Mouse (Mus musculus) spleen, adult 18-20 months (tissue): Measurements from ENCODE around the gene Gm10837.
A peak's percentile ranks its signal among the peaks of the same experiment; 100 is the strongest.

ENCODE experiments used
- DNase-seq, 2 experiments: peaks; one replicate each; pipeline ENCODE4 v3.0.0; 2022; ENCODE audit warnings: mixed read lengths in 2 of 2

The Gm10837 gene

DNA sequence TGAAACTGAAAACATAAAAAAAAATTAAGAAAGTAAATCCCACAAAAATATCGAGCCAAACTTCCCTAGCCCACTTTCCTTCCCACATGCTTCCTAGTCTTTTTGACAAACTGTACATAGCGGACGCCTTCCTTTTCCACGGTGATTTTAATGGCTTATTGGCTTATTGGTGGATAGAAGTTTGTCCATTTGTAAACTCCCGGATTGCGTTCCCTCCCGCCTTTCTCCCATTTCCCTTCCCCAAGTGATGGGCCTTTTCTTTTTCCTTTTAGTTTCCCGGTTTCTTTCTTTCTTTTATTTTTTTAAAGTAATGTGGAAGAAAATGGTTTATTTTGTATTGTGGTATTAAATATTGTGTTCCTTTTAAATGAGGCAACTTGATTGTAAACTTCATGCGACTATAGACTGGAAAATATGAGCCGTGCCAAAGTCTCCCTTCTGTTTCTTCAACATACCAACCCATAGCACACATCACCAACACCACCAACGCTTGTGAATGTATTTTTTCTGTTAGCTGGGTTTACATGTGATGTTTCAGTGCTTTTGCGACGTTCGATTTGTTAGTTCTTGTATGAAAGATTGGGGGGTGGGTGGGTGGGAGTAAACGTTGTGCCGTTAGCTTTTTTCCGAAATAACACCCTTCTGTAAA, 10.8 kb upstream of the Gm10837 start:
- no peak for DNase-seq

DNA sequence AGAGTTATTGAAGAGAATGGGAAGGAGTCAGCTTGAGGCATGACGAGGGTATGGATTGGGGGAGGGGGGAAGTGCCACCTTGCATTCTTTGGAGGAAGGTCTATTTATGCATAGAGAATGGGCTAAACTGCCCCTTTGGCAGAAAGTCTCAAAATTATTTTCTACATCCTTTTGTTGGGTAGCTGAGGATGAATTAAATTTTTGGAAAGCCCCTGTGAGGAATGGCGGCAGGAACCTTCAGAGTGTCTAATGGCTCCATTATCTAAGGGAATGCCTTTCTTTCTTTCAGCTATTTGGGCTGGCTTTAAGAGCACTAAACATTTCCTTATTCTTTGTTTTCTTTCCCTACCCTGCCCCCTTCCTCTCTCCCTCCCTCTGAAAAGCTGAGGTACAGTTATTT, 10.0 kb upstream of the Gm10837 start:
- no peak for DNase-seq

DNA sequence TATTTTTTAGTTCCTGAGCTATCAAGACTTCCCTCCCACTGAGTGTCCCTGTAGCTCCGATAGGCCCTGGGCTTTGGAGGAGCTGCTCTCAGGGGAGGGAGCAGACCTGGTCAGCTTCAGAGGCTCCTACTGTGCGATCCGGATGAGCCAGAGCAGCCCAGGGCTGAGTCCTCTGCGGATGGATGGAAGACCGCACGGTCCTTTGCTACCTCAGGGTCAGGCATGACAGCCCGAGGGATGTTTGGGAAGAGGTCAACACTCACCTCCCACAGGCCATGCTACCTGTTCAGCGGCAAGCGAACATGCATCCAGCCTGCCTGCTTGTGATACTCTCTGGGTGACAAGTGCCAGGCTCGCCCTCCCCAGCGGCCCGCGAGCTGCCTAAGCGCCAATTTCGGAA, 9.2 kb upstream of the Gm10837 start:
- no peak for DNase-seq

DNA sequence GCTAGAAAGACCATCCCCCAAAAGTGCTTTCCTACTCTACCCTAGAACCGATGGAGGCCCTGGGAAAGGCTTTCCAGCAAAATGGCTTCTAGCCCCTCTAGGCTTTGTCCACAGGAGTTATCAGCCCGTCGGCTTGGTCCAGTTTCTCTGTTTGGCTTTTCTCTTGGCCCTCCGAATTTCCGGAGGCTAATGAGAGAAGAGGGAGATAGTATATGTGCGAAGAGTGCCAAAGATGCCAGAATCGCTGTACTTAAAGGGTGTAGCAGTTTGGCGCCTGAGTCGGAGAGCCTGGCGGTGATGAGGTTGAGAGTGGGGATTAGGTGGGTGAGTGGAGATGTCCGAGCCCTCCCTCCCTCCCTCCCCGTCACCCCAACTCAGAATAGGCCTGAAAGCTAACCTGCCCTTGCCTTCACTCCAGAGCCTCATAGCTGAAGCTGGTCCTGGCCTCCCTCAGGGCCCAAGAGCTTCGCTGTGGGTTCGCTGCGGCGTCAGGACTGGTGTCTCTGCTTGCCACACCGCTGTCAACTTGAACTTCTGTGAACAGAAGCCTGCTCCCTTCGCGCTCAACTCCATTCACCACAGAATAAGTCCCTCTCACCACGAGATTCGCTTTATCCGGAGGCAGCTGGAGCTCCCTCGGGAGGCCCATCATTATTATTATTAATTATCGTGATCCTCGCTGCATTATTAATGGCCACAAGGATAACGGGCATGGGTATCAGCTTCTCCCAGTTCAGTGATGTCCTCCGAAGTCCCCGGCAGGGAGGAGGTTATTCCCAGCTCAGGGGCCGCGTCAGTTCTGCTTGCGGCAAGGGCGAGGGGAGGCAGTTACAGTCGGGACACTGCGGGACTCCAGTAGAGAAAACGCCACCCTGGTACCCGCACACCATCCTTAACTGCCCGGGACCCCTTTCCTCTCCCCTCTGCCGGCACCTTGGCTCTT, 8.0 kb upstream of the Gm10837 start:
- DNase-seq = no peak

DNA sequence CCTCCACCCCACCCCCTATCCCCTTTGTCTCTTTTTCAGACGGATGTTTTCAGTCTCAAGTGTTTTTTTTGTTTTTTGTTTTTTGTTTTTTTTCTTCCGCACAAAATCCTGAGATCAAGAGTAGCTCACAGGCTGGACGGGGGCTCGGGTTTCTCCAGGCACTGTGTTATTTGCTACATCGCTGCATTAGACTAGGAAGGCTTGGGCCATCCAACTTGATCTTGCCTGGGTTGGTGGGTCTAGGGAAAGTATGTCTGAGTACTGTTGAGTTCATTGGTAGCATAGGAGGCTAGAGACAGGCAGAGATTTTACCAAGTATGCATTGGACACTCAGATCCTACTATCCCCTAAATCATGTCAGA, 7.4 kb upstream of the Gm10837 start:
- DNase-seq = no peak

GRCm38 (mm10) chr14:122483556-122484421, 6.6 kb upstream of the Gm10837 start:
- DNase-seq = no peak

- no peak for DNase-seq
Observed at GRCm38 (mm10) chr14:122484458-122484843, 5.9 kb upstream of the Gm10837 start.

GRCm38 (mm10) chr14:122484844-122485551, 5.4 kb upstream of the Gm10837 start:
- DNase-seq = no peak

DNA sequence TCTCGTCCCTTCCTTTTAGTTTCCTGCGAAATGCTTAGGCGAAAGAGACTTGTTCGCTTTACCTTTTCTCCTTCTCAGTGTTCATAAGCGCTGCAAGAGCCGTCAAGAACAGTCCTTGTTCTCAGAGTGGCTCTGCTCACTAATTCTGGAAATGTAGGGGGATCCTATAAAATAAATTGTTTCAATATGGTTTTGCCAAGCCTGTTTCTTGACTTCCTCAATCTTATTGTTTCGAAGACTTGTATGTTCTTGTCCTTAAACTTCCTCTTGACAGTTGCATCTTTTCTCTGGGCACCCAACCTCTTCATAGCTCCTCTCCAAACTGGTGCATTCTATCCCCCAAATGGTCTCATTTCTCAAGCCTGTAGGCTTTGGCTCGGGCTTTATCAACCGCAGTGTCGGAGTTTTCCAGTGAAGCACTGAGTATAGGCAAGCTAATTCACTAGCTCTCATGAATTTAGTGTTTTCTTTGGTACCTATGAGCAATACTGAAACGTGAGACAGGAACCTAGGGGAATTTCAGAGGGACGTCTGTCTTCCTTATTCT, 4.7 kb upstream of the Gm10837 start:
- DNase-seq = no peak

GRCm38 (mm10) chr14:122486611-122487010, 3.8 kb upstream of the Gm10837 start:
- no peak for DNase-seq

GRCm38 (mm10) chr14:122487366-122487765, 3.0 kb upstream of the Gm10837 start:
- no peak for DNase-seq

DNA sequence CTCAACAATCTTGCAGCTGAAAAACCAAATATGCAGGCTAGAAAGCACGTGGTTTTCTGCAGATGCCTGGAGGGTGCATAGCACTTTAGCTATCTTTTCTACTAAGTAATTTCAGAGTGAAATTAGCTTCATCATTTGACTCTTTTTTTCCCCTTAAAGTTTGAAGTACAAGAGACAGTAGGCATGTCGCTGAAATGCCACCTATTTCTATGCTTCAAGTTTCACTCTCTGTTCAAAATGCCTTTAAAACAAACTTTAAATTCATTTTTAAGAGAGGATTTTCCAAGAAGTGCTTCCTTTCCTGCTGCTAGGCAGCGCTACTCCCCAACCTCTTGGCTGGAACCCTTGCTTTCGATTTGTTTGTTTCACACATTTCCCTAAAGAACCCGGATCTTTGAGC, 1.3 kb upstream of the Gm10837 start:
- no peak for DNase-seq

GRCm38 (mm10) chr14:122489686-122490414, 536 bp upstream of the Gm10837 start:
- DNase-seq = no peak

DNA sequence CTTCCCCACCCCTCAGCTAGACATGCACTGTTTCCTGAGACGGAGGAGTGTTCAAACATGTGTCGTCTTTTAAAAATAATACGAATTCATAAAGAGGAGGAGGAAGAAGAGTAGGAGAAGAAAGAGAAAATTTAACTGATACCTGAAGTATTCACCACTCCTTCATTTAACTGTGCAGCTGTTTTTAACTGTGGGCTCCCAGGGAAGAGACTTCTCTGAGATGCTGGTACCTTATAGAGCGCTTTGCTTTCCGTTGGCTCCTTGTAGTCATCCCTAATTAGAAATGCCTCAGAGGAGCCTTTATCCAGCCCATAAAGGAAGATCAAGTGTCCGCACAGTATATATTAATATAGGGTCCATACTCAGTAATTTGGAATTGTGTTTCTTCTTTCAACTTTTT, 1.1 kb downstream of the Gm10837 start:
- DNase-seq = no peak

DNA sequence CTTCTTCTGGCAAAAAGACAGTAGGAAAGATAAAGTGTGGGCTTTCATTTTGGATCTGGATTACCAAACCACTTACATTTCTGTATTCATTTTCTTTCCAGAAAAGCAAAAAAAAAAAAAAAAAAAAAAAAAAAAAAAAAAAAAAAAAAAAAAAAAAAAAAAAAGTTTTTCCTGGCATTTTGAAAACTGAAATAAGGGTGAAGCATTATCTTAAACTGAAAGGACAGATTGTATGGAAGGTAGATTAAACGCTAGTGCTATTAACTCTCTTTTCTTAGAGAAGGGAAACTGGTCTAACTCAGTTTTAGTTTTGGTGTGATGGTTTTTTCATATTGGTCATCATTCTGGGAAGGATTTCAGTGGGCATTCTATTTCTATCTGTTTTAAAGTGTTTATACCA, 1.6 kb downstream of the Gm10837 start:
- no peak for DNase-seq

DNA sequence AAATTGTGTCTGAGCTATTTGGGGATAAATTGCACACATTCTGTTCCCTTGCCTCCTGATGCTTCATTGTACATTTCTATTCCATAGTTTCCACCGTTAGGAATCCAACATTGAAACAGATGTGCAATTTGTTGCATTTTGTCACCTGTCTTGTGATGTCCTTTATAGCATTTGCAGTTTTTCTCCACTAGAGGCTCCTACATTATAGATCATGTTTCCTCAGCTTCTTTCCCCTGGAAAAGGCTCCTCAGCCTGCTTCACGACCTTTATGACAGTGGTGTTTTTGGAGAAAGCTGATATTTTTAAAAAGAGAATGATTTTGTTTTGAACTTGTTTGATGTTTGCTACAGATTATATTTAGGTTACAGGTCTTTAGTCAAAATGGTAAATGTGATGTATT, 18.7 kb downstream of the Gm10837 start:
- no peak for DNase-seq

- DNase-seq = no peak
Observed at GRCm38 (mm10) chr14:122511519-122511918, 21.1 kb downstream of the Gm10837 start.

GRCm38 (mm10) chr14:122513511-122514036, 23.2 kb downstream of the Gm10837 start:
- DNase-seq = no peak

- DNase-seq = no peak
Observed at GRCm38 (mm10) chr14:122528475-122528874, 38.1 kb downstream of the Gm10837 start.

DNA sequence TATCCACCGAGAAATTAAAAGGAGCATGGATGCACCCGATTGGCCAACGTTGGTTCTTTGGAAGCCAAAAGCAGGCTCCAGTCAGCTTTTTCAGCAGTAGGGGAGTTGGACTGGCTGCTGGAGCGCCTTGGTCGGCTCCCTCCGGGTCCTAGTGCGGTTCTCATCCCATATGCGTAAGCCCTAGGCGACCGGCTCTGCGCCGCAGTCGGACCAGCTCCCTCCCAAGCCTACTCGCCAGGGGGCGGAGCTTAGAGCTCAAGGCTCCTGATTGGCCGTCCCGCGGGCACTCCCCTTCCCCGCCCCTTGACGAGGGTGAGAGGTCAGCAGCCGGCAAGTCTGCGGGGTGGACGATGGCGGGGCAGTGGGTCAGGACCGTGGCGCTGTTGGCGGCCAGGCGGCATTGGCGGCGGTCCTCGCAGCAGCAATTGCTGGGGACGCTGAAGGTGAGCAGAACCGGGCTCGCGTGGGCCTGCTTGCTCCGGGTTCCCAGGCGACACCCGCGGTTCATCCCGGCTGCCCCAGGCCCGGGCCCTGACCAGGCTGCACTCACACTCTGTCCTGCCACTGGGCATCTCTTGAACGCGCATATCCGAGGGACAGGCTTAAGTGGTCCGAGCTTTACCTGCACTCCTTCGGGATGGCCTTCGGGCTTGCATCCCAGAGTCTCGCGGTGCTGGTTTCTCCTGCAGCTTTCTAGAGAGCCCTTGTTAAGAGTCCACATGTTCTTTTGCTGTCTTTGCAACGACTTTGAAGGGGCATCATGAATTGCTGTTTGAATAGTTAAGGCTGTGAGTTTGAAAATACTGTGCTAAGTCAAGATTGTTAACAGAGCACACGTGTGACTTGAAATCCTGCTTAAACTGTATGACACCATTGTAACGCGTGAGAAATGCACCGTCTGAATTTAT, 43.9 kb downstream of the Gm10837 start, which contains the start of gene Pcca:
Gene Pcca, plus strand, starts transcription at position 308 of the 908 bp plus-strand sequence.
- DNase-seq = peak; percentile 90 to 95
